Mouse (Mus musculus): ENCODE measurements around the gene Zp3r.
"Not testable (repeated sequence)": the region's sequence is repeated elsewhere in the genome, so short reads cannot be mapped to it uniquely, and the experiment has no call there.

The Zp3r gene

DNA sequence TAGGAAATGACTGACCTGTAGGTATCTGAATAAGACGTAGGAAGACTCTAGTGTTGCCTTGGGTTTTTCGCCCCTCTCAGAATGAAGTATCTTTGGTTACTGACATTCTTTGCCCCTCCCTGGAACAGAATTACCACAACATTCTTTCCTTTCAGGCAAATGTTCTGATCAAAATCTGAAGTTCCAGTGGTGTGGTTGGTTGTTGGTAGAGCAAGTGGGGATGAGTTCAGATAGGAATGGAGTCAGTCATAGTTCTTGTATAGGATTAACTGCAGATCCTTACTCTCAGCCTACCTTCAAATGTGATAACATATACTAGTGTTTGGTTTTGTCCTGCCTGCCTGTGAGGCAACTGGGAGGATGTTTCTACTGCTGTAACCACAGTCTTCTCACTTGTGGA is at the start of gene Zp3r:
Gene Zp3r (minus strand): TSS at position 101 of the 400 bp plus-strand sequence.
- DNase-seq (ENCODE audit: low read depth, low spot score), result no peak

DNA sequence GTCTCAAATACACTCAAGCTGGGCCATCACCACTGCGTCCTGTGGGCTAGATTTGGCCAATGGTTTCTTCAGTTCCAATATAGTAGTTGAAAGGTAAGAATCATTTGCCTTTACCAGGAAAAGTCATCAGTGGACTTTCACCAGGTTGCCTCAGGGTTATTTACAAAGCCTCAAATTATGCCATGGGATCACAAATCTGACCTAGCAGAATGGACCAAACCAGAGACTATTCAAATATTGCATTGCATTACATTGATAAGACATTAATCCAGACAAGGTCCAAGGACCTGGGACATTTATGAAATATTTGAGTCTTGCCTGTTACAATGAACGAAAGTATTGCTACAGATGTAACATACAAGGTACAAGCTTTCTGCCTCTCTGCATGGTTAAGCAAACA is 49.1 kb upstream of the Zp3r start:
- no peak for DNase-seq (ENCODE audit: low read depth, low spot score)

DNA sequence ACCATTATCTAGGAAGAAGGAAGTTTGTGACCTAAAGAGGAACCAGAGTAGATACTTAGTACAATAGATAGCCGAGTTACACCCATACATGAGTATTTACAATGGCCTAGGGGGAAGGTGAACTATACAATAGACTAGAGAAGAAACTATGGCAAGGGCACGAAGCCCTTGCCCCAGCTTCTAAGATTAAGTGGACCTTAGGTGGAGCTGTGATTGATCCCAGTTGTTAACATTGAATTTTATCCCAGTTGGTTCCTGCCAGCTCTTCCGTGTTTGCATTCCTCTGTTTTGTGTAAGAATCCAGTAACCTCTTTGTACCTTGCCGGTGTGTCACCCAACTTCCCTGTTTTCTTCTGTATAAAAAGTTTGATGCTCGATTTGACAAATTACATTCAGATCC is 34.2 kb upstream of the Zp3r start:
- DNase-seq (ENCODE audit: low read depth, low spot score), result not testable (repeated sequence)

DNA sequence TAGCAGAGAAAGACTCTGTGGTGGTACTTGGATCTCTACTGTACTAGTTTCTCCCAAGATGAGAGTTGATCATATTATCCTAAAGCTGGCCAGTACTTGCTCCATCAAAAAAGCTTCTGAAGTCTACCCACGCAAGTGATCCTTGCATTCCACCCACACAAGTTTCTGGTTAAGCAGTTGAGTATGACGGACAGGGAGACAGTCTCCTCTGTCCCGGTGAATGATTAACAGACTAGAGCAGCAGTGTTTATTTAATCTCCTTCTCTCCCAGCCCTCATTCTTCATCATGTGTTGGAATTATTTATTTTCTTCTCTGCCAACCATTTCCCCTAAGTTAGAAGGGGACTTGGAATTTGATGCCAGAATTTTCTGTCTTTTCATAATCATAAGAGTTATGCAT is 32.0 kb upstream of the Zp3r start, which contains the start of gene C4bp:
Gene C4bp (minus strand): TSS at position 179 of the 400 bp plus-strand sequence.
- no peak for DNase-seq (ENCODE audit: low read depth, low spot score)

DNA sequence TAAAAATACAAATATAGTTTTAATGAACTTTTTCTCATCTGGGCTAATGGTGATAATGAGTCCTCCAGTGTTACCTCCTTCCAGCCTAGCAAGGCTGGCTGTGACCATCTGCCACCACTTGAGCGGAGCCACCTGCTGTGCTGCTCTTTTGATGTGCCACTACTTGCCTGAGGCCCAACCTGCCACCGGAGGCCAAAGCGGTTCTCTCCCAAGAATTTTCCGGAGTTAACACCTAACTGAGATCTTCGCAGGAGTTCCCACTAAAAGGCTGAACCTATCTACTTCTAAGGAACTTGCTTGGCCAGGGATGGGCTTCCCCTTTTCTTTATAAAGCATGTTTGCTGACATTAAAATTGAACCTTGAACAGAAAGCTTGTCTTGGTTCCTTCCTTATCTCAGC is 30.2 kb upstream of the Zp3r start:
- DNase-seq (ENCODE audit: low read depth, low spot score), result not testable (repeated sequence)

DNA sequence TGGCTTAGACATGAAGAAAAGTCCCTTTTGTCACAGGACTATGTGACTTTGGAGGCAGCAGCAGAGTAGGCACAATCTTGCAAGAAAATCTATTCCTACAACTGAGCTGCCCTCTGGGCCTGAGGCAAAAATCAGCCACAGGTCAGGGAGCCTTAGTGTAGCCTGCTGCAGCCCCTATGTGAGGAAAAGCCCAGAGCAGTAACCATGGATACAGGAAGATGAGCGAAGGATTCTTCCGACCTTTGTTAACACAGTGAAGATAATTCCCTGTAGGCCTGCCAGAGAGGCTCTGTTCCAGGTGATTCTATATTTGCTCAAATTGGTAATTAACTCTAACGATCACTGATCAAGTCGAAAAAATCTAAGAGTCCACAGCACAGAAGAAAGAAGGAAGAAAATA is 14.7 kb upstream of the Zp3r start:
- no peak for DNase-seq (ENCODE audit: low read depth, low spot score)

DNA sequence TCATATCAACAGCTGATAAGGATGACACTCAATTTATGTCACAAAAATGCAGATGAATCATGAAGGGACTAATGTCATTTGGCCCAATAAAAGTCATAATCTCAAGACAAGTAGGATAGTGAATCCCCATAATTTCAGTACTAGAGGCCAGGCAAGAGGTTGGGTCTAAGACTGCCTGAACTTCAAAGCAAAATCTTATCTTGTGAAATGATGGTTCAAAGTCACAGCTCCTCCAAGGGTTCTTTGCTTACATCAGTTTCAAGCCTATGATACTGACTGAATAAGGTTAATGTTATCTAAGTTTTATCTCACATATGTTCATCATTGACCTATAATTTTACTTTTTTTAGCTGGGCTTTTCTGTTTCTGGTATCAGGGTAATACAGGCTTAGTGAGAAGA is 11.5 kb upstream of the Zp3r start:
- no peak for DNase-seq (ENCODE audit: low read depth, low spot score)

DNA sequence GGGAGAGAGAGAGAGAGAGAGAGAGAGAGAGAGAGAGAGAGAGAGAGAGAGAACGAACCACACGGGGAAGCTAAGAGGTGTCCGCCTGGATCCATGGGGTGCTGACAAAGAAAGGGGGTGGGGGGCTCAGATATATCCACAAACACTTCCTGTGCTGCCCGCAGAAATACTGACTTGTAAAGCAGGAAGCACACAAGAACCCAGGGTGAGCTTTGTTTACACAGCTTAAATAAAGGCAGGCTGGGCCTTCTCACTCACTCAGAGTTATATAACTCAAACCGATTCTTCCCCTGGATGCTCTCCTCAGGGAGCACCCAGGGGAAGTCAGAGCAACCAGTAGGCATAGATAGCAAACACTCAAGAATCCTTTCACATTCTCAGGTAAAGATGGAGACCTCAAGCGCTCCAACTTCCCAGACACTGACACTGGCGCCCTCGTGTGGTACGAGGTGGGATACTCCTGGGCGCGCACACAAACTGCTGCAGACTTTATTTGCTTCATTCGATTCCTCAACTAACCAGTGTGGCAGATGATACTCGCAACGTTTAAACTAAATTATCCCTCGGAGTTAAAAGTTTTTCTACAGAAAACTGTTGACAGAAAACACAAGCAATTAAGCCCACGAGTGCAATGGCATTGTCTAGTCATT is 4.5 kb upstream of the Zp3r start:
- DNase-seq (ENCODE audit: low read depth, low spot score), result peak; percentile 49

DNA sequence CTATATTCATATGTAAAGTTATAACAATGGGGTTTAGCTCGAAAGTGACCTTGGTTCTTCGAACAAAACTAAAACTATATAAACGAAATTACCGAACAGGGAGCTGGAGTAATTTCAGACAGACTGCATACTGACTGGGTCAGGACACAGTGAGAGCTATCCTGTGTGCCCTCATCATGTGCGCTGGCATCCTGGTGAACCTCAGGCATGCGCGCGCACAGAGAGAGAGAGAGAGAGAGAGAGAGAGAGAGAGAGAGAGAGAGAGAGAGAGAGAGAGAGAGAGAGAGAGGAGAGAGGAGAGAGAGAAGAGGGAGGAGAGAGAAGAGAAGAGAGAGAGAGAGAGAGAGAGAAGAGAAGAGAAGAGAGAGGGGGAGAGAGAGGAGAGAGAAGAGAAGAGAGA is 3.9 kb upstream of the Zp3r start:
- DNase-seq (ENCODE audit: low read depth, low spot score), result no peak

DNA sequence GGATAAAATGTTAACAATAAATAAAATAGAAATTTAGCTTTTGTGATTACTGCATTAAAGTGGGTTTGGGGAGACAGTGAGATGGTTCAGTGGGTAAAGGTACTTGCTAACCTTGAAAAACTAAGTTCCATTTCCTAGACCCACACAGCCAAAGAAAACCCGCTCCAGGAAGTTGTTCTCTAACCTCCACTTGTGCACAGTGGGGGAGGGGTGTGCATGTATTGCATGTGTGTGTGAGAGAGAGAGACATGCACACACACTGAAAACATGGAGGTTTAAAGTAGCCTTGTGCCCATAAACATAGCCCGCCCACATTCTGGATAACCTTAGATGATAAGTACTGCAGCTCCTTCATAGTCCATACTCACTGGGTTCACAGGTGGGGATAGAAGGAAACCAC is 33.1 kb downstream of the Zp3r start:
- no peak for DNase-seq (ENCODE audit: low read depth, low spot score)

DNA sequence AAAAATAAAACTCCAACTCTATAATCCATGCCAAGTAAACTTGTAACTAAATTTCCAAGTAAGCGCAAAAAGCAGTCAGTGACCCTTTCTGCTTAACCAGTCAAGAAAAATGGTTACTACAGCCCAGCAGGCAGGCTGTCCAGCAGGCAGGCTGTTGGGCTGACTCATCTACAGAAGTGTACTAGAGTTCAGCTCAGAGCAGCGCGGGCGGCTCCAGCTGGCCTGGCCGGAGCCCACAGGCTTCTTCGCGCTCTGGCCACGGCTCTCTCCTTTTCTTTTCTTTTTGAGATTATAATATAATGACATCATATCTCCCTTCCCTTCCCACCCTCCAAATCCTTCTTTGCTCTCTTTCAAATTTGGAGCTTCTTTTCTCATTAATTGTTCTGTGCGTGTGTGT is 40.8 kb downstream of the Zp3r start:
- DNase-seq (ENCODE audit: low read depth, low spot score), result no peak

DNA sequence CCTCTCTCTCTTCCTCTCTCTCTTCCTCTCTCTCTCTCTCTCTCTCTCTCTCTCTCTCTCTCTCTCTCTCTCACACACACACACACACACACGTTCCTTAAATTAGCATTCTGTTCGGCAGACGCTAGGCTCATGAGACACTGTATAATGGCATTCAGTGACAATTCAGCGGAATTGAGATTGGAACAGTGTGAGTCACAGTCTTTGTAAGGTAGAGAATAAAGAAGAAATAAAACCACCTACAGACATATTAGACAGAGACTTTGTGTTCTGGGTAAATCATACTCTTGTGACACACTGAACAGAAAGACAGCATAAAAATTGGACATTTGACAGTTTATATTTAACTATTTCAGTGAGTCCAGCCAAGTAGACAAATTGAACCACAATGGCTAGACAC is 53.0 kb downstream of the Zp3r start:
- DNase-seq (ENCODE audit: low read depth, low spot score), result peak; percentile 82

DNA sequence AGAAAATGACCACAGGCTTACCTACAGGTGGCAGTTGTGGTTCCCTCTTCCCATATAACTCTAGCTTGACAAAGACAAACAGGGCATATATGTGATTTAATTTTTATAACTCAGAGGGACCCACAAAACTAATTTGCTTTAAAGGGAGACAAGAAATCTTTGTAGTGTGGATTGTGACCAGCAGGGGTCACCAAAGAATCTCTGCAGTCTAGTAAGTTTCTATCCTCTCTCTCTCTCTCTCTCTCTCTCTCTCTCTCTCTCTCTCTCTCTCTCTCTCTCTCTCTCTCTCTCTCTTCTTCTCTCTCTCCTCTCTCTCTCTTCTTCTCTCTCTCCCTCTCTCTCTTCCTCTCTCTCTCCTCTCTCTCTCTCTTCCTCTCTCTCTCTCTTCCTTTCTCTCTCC is 53.5 kb downstream of the Zp3r start:
- DNase-seq (ENCODE audit: low read depth, low spot score), result peak; percentile 71

DNA sequence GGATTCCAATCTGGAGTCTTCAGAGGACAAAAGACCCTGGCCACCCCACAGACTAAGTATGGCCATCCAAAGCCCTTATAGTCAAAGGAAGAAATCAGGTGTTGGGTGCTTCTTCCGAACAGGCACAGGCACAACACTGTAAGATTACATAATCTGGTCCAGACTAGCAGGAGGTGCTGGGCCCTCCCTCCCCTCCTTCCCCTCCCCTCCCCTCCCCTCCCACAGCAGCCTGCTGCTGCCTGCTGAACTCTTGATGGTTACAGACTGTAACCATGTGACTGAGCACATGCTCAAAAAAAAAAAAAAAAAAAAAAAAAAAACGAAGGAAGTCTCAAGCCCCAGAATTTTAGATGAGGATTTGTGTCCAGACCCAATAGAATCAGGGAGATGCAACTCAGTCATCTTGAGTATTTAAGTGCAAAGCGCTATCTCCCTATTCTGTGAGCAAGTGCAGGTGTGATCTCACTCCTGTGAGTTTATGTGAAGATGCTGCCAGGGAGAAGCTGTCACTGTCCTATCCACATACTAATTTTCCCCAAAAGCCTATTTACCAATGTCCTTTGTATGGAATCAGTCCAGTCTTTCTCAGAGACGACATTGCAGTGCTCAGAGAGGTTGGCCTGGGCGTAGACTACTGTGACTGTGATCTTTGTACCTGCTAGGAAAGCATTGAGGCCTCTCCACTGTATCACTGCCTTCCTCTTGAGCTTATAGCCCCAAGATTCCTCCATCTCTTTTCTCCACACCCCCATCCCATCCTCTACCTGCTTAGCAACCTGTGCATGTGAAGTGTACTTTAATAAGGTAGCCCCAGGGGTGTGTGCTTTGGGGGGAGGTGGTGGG is 77.8 kb downstream of the Zp3r start:
- no peak for DNase-seq (ENCODE audit: low read depth, low spot score)

DNA sequence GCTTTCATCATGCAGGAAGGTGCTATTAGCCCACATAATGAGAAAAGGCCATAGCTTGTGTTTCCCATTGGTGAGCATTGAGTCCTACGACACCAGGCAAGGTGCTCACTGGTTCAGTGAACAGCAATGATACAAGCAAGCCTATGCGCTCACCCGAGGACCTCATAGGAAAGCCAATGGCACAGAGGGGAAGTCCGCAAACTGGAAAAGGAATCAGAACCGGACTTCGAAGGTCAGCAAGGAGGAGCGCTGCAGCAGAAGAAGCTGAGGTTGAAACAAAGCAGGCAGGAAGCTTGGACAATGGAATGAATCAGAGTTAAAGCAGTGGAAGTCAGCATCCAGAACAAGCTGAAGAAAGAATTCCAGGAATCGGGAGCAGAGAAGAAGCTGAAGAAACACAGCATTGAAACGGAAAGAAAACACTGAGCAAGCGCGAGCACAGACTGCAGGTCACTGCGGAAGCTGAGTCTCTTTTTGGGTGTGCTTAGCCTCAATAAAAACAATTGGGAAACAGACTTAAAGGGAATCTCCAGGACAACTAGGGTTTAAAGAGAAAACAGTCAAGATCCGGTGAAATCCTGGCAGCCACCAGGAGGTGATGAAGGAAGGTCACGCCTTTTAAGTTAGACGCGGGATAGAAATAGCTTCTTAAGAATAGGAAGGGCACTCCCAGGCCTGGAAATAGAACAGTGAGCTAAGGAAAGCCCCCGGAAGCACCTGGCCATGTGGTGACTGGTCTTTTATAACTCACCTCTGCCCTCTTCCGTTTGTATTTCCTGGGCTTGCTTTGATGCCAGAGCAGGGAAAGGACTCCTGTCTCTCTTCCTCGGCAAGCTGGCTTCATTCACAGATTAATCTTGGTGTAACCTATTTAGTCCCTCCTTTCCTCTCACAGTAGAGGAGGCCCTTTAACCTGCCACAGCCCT is 78.9 kb downstream of the Zp3r start:
- no peak for DNase-seq (ENCODE audit: low read depth, low spot score)

DNA sequence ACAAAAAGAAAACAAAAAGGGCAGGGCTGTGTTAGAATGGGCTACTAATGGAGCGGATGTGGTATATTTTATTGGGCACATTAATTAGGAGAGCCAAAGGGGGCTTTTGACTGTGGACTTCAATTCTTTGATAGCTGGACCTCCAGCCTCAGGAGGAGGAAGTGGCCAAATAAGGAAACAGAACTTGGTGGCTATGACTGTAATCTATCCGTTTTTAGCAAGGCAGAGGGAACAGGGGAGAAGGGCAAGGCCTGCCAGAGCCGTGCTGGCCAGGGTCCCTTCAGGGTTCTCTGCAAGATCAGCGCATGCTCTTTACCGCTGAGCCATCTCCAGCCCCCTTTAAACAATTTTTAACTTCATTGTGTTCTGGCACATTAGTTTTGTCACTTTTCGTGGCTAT is 79.7 kb downstream of the Zp3r start:
- no peak for DNase-seq (ENCODE audit: low read depth, low spot score)

DNA sequence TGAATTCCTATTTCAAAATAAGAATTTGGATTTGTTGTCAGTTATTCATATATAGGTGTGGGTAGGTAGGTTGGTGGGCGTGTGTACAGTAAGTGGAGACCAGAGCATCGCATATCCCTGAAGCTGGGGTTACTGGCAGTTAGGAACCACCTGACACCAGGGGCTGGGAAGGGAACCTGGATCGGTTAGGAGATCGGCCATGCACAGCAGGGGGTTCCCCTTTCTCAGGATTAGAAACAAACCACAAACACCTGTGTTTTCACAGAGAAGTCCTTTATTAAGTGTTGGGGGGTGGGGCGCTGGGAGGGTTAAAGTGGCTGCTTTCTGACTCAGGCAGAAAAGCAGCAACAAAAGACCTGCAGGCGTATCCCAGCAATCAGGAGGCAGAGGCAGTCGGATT is 80.3 kb downstream of the Zp3r start:
- no peak for DNase-seq (ENCODE audit: low read depth, low spot score)

DNA sequence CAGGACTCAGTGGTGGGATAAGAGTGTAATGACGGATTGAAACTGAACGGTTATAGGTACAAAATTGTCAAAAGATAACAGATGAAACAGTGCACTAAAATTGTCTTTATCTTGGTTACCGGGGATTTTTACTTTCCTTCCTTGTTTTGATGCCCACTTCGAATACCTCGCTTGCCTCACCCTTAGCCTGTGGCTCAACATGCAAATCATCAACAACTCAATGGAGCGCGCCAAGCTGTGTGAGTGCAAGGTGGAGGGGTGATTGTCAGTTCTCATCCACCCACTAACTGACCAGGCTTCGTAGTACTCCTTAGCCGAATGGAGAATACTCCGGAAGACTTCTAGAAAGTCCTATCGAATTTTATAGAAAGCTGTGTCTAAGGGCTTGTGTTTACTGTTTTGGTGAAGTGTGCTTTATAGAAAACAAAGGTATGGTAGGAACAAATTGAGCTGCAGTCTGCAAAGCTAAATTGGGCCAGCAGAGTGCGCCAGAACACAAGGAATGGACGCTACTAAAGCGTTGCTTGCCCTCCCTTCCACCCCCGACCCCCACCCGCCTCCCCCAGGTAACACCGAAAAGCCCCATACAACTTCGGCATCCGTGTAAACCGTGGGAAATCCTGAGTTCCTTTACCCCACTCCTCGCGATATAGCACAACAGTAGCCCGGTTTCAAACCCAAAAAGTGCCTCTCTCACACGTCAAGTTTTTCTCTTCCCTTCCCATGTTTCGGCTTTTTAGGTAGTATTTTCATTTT is 81.6 kb downstream of the Zp3r start:
- peak; percentile 36 for DNase-seq (ENCODE audit: low read depth, low spot score)
